Mouse (Mus musculus) CH12.LX (cell line): Measurements from ENCODE around the gene Tbl3.

Experiments used
- CHD2 ChIP-seq: IDR thresholded peaks from 2 replicates; pipeline ENCODE4 v1.6.1; 2011; ENCODE audit warnings: low read length, improper control_type of control experiment
- CTCF ChIP-seq, 2 experiments: IDR thresholded peaks in 1 of 2; conservative IDR thresholded peaks in 1 of 2; 2 replicates each; pipeline ENCODE4 v1.5.1; 2011 to 2012; ENCODE audit warnings: low read depth in 2 of 2, low read length in 2 of 2, improper control_type of control experiment in 1 of 2, inconsistent platforms in 1 of 2, mild to moderate bottlenecking in 1 of 2, moderate library complexity in 1 of 2
- ELF1 ChIP-seq: IDR thresholded peaks from 2 replicates; pipeline ENCODE4 v1.6.1; 2014; ENCODE audit warnings: low read depth, mild to moderate bottlenecking, inconsistent platforms, low read length, improper control_type of control experiment
- NRF1 ChIP-seq: IDR thresholded peaks from 2 replicates; pipeline ENCODE4 v1.6.1; 2014; ENCODE audit warnings: low read depth, mild to moderate bottlenecking, inconsistent platforms, low read length, improper control_type of control experiment, moderate library complexity
- POLR2A ChIP-seq: IDR thresholded peaks from 2 replicates; pipeline ENCODE4 v1.6.1; 2011; ENCODE audit warnings: low read depth, mild to moderate bottlenecking, improper control_type of control experiment, low read length
- TCF12 ChIP-seq: IDR thresholded peaks from 2 replicates; pipeline ENCODE4 v1.6.1; 2014; ENCODE audit warnings: low read depth, mild to moderate bottlenecking, inconsistent platforms, low read length, improper control_type of control experiment

GRCm38 (mm10) chr17:24687599-24687998, 19.9 kb downstream of the Tbl3 start:
- no peak for TF ChIP-seq CHD2
- TF ChIP-seq NRF1 = no peak
- no peak for TF ChIP-seq CTCF (conservative IDR thresholded peaks at IDR 0.05 in 1 of 2, IDR thresholded peaks at IDR 0.05 in 1 of 2; ENCODE audit: low read depth in 2 of 2, low read length in 2 of 2)
- no peak for TF ChIP-seq ELF1
- no peak for TF ChIP-seq POLR2A
- no peak for TF ChIP-seq TCF12
